Mouse (Mus musculus) liver, postnatal 0 days (tissue): ENCODE results near the gene Srl. TPM values are rescaled to one million over a fixed set of nuclear protein-coding genes. Genes with fewer than 3 reads are reported as not detected.

Source experiments
- ATAC-seq: fragments of 200-750 bp; cut with Nextera tagmentation; 2 replicates; pipeline ENCODE4 v1.8.0; 2017; ENCODE audit warnings: mild to moderate bottlenecking, moderate library complexity
- DNase-seq: peaks from one replicate; pipeline ENCODE4 v3.0.0-alpha.2; 2016
- H3K27ac ChIP-seq: fragments of 300-500 bp; sonication (generic); 2 replicates; pipeline ENCODE4 v1.5.1; 2014; ENCODE audit warnings: antibody characterized with exemption, moderate library complexity, mild to moderate bottlenecking, low read depth
- H3K27me3 ChIP-seq: fragments of 300-500 bp; sonication (generic); 2 replicates; pipeline ENCODE4 v1.6.1; 2014; ENCODE audit warnings: low read length, control low read depth, mixed read lengths; ENCODE audit not compliant: insufficient read depth
- H3K36me3 ChIP-seq: fragments of 300-500 bp; sonication (generic); replicated peaks from 2 replicates; pipeline ENCODE4 v1.6.1; 2014; ENCODE audit warnings: mild to moderate bottlenecking, control low read depth, low read length, moderate library complexity, mixed read lengths; ENCODE audit not compliant: insufficient read depth
- H3K4me1 ChIP-seq: fragments of 300-500 bp; sonication (generic); 2 replicates; pipeline ENCODE4 v1.6.1; 2014; ENCODE audit warnings: antibody characterized with exemption, mild to moderate bottlenecking, control low read depth; ENCODE audit not compliant: insufficient read depth
- H3K4me2 ChIP-seq: fragments of 300-500 bp; sonication (generic); 2 replicates; pipeline ENCODE4 v1.6.1; 2014; ENCODE audit warnings: low read depth, mild to moderate bottlenecking, low read length, moderate library complexity, mixed read lengths
- H3K4me3 ChIP-seq: fragments of 300-500 bp; sonication (generic); 2 replicates; pipeline ENCODE4 v1.5.1; 2014; ENCODE audit warnings: low read depth, low read length
- H3K9ac ChIP-seq: fragments of 300-500 bp; sonication (generic); replicated peaks from 2 replicates; pipeline ENCODE4 v1.6.1; 2014; ENCODE audit warnings: mild to moderate bottlenecking, moderate library complexity
- H3K9me3 ChIP-seq: fragments of 300-500 bp; sonication (generic); 2 replicates; pipeline ENCODE4 v1.6.1; 2016; ENCODE audit warnings: mild to moderate bottlenecking, control low read depth, low read length, mixed read lengths
- CTCF ChIP-seq: sonication (generic); IDR thresholded peaks from 2 replicates; pipeline ENCODE4 v1.5.1; 2016; ENCODE audit warnings: antibody characterized with exemption, low read depth
- EP300 ChIP-seq: IDR thresholded peaks from 2 replicates; pipeline ENCODE4 v1.6.1; 2016; ENCODE audit warnings: antibody characterized with exemption, low read depth, mild to moderate bottlenecking
- WGBS: fragments of 180-500 bp; shearing (Covaris S2); extraction: QIAGEN DNeasy Blood & Tissue Kit; methylation state at CpG from one replicate; pipeline ENCODE4 v1.1.7; 2014; ENCODE audit not compliant: insufficient replicate concordance; 5-methylcytosine and 5-hydroxymethylcytosine counted together
- polyA plus RNA-seq: library from polyadenylated mRNA; unstranded; fragments of >200 nt; fragmentation: Nextera tagmentation; extraction: Ambion mirVana; gene quantifications from 2 replicates; pipeline ENCODE4 v1.2.1, GENCODE M21; 2015

Gene Srl
- polyA plus RNA-seq, 1 experiment from 2014 or later, result 1.00 TPM

DNA sequence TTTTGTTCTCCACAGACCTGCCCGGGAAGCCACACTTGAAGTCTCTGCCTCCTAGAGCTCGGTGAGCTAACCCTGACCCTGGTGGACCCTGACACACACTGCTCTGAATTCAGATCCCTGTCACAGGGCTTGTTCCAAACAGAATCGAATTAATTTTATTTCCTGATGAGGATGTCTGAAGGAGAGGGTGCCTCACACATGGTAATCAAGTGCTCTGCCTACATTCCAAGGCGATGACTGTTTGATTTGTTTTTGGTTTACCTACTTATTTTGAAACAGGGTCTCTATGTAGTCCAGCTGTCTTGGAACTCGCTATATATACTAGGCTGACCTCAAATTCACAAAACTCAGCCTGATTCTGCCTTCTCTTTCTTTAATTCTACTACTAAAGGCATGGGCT lies 68.4 kb downstream of the Srl start:
- H3K4me2 ChIP-seq, result no peak overlapping the region
- WGBS, result 71% methylated on average over 5 of the region's 5 CpGs

DNA sequence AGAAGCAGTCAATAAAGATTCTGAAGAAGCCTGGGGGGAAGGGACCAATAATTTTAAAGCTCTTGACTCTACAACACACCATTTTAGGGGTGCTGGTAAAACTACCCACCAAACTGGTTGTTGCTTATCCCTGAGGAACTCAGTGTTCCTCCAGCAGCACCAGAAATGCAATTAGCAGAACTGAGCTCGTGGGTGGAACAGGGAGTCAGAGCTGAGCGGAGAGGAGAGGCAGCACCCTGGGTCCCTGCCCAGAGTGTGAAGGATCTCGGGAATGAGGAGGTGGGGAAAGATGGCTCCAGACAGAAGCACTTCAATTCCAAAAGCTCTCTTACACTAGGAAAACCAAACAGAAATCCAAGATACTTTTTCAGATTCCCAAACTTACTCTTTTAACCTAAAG lies 68.9 kb downstream of the Srl start:
- no peak overlapping the region for H3K27ac ChIP-seq
- H3K9ac ChIP-seq, result no peak overlapping the region
- H3K4me2 ChIP-seq, result no peak overlapping the region
- WGBS, result 51% methylated on average over 3 of the region's 3 CpGs
- H3K4me1 ChIP-seq, result peaks cover 18% of the 10 kb centered on the region; the same call in 1 of the 2 replicates
- H3K36me3 ChIP-seq, result no peaks in the 10 kb centered on the region
- ATAC-seq (no peak), DNase-seq (no peak)
- TF ChIP-seq CTCF, result no peak
- TF ChIP-seq EP300, result no peak
- no peak overlapping the region for H3K4me3 ChIP-seq
- H3K27me3 ChIP-seq, result no peaks in the 10 kb centered on the region
- H3K9me3 ChIP-seq, result no peaks in the 10 kb centered on the region

More for the DNA sequence above, 68.4 kb downstream of the Srl start:
- TF ChIP-seq CTCF (no peak), EP300 (no peak)
- Histone ChIP-seq H3K27ac (no peak overlapping the region), H3K4me3 (no peak overlapping the region), H3K9me3 (no peaks in the 10 kb centered on the region), H3K4me1 (peaks cover 18% of the 10 kb centered on the region; the same call in 1 of the 2 replicates), H3K9ac (no peak overlapping the region), H3K36me3 (no peaks in the 10 kb centered on the region), H3K27me3 (no peaks in the 10 kb centered on the region)
- ATAC-seq (no peak), DNase-seq (no peak)

DNA sequence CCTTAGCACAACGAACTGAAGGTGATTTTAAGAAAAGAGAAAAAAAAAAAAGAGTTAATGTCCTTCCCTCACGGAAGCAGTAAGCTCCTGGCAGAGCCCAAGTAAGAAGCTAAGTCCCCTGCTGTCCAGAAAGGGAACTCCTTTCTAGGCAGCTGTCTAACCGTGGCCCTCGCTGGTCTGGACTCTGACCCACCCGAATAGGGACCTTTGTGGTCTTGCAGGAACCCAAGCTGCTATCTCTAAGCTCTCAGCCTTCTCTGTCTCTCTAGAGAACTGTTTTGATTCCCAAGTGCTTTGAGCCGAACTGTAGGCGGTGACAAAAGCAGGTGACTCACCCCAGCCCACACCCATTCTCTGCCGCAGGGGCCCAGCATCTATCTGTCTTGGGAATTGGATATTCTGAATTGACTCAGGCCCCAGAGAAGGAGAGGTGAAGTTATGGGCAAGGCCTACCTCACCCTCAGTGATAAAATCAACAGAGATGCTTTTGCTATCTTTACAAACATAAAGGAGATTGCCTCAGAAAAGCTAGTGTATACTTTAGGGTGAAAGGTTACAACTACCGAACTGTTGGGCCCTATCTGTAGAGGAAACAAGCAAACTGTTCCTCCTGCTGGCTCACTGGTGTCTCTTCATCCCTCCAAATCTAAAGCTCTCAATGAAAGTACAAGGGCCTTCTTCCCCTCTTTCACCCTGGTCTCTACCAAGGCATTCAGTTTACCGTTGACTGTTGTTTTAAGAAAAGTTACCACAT lies 71.8 kb downstream of the Srl start:
- H3K4me3 ChIP-seq, result no peak overlapping the region
- DNase-seq (peak; percentile 23), ATAC-seq (peak; percentile 75)
- H3K4me2 ChIP-seq, result 0 out of 2 replicates have a peak overlapping the region, but pooled peaks have one; percentile 22
- no peaks in the 10 kb centered on the region for H3K9me3 ChIP-seq
- no peak overlapping the region; the same call in 1 of the 2 replicates for H3K9ac ChIP-seq
- WGBS, result 33% methylated on average over 10 of the region's 10 CpGs
- peak overlapping the region; percentile 51 for H3K27ac ChIP-seq
- H3K36me3 ChIP-seq, result no peaks in the 10 kb centered on the region
- H3K27me3 ChIP-seq, result no peaks in the 10 kb centered on the region
- TF ChIP-seq CTCF (peak; percentile 46), EP300 (no peak)
- H3K4me1 ChIP-seq, result peaks cover 13% of the 10 kb centered on the region; the same call in 1 of the 2 replicates

DNA sequence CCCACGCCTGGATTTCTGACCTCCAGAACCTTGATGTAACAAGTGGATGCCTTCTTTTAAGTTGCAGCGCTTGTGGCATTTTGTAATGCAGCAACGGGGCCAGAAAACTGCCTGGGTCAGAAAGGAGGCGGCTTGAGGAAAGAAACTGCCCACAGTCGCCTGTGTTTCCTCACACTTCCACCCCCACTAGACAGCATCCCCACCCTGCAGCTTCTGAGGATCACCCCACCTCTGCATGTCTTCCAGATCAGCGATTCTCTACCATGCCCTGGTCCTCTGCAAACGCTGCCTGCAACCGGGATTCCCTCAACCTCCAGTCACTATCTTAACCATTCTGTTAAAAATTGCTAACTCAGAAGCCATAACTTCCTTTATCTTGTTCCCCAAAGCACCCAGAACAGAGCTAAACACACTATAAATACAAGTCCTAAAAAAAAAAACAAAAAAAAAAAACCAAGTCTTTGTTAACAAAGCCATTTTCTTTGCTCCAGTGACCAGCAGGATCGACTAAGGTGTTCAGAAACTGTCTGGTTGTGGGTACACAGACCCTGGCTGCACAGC lies 77.0 kb downstream of the Srl start:
- DNase-seq (no peak), ATAC-seq (no peak)
- no peak for TF ChIP-seq EP300
- no peak for TF ChIP-seq CTCF
- H3K4me2 ChIP-seq, result no peak overlapping the region
- no peak overlapping the region for H3K9ac ChIP-seq
- H3K4me1 ChIP-seq, result no peaks in the 10 kb centered on the region; the same call in 1 of the 2 replicates
- 41% methylated on average over 9 of the region's 9 CpGs for WGBS
- no peaks in the 10 kb centered on the region for H3K9me3 ChIP-seq
- no peak overlapping the region for H3K4me3 ChIP-seq
- no peaks in the 10 kb centered on the region for H3K27me3 ChIP-seq
- no peak overlapping the region for H3K27ac ChIP-seq
- no peaks in the 10 kb centered on the region for H3K36me3 ChIP-seq

DNA sequence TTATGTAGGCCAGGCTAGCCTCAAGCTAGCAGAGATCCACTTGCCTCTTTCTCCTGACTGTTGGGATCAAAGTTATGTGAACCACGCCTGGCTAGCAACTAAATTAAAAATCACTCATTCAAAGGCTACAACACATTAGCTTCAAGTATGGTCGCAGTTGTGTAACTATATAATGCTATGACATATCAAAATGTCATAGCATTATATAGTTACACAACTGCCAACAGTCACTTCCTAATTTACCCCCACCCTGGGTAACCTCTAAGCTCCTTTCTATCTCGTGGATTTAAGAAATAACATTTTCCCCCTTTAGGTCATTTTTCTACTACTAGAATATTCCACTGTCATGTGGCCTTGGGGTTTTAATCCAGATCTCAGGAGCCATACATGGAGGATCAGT lies 83.7 kb downstream of the Srl start:
- H3K27me3 ChIP-seq, result no peaks in the 10 kb centered on the region
- no peaks in the 10 kb centered on the region for H3K9me3 ChIP-seq
- TF ChIP-seq CTCF (no peak), EP300 (no peak)
- ATAC-seq (no peak), DNase-seq (no peak)
- 69% methylated on average over 3 of the region's 3 CpGs for WGBS
- H3K36me3 ChIP-seq, result no peaks in the 10 kb centered on the region
- H3K27ac ChIP-seq, result no peak overlapping the region
- no peak overlapping the region for H3K9ac ChIP-seq
- no peak overlapping the region for H3K4me3 ChIP-seq
- no peaks in the 10 kb centered on the region for H3K4me1 ChIP-seq
- no peak overlapping the region for H3K4me2 ChIP-seq

DNA sequence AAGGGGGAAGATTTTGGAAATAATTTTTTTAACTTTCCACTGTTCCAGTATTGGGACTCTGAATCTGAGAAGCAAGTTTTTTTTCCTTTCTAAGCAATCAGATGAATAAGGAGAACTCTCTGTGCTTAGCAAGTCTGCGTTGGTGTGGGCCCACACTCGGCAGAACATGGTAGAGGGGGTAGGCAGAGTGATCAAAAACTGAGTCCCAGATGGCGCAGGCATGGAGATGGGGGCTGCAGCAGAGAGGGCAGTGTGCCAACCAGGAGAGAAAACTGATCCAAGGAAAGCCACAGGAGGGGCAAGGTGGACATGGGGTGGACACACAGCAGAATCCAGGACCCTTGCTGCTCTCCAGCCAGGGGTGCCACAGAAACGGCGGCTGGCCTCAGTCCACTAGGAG lies 85.2 kb downstream of the Srl start:
- ATAC-seq (no peak), DNase-seq (no peak)
- Histone ChIP-seq H3K4me3 (no peak overlapping the region), H3K27ac (no peak overlapping the region), H3K9me3 (no peaks in the 10 kb centered on the region), H3K4me2 (no peak overlapping the region), H3K4me1 (no peaks in the 10 kb centered on the region), H3K9ac (no peak overlapping the region), H3K27me3 (no peaks in the 10 kb centered on the region), H3K36me3 (no peaks in the 10 kb centered on the region)
- 78% methylated on average over 5 of the region's 5 CpGs for WGBS
- TF ChIP-seq CTCF (no peak), EP300 (no peak)
